Mouse (Mus musculus) common myeloid progenitor, adult 5-6 weeks (primary cell): ENCODE data around the gene Cnnm2. TPM values are rescaled to one million over a fixed set of nuclear protein-coding genes. Genes with fewer than 3 reads are reported as not detected.
"Not testable (repeated sequence)": the region's sequence is repeated elsewhere in the genome, so short reads cannot be mapped to it uniquely, and the experiment has no call there.

ENCODE experiments used
- ATAC-seq: replicated peaks from 2 replicates; pipeline ENCODE4 v1.8.0; 2016; ENCODE audit warnings: low read depth, mild to moderate bottlenecking, moderate TSS enrichment, inconsistent platforms; ENCODE audit not compliant: poor library complexity, severe bottlenecking
- total RNA-seq: library from RNA; stranded (forward); fragments of 200-1000, 187-1606 nt; gene quantifications from 2 replicates; pipeline ENCODE4 v1.2.3, GENCODE M21; 2017

The Cnnm2 gene
- 9.0 and 10.7 TPM in 2 replicates for total RNA-seq

- ATAC-seq: peak; percentile 87
Measured at GRCm38 (mm10) chr19:46761247-46761946, at the start of gene Cnnm2. Cnnm2 (plus strand) TSS chr19:46761596.

- ATAC-seq: no peak
Measured at GRCm38 (mm10) chr19:46714234-46714633, 47.2 kb upstream of the Cnnm2 start.

DNA sequence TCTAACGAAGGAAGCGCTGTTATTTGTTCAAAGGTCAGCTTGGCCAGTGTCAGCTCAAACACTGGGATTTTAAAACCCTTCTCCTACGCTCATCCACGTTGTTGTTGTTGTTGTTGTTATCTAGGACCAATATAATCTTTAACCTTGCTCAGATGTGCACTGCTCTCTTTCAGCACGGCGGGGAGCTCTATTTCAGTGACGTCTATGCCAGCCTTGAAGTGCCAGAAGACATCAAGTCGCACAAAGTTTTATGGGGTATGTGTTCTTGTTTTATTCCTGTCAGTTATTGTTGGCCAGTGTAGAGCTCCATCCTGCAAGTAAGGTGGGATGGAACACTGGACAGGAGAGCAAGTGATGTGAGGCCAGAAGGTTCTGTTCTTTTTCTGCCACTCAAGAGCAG lies 46.4 kb upstream of the Cnnm2 start:
- ATAC-seq: no peak

GRCm38 (mm10) chr19:46718150-46718549 lies 43.2 kb upstream of the Cnnm2 start:
- no peak for ATAC-seq

GRCm38 (mm10) chr19:46724411-46724810 lies 37.0 kb upstream of the Cnnm2 start:
- no peak for ATAC-seq

- no peak for ATAC-seq
Measured at GRCm38 (mm10) chr19:46726142-46726541, 35.3 kb upstream of the Cnnm2 start.

- ATAC-seq: no peak
Measured at GRCm38 (mm10) chr19:46727140-46727736, 34.2 kb upstream of the Cnnm2 start.

GRCm38 (mm10) chr19:46727945-46728540 lies 33.4 kb upstream of the Cnnm2 start:
- ATAC-seq: peak; percentile 65

DNA sequence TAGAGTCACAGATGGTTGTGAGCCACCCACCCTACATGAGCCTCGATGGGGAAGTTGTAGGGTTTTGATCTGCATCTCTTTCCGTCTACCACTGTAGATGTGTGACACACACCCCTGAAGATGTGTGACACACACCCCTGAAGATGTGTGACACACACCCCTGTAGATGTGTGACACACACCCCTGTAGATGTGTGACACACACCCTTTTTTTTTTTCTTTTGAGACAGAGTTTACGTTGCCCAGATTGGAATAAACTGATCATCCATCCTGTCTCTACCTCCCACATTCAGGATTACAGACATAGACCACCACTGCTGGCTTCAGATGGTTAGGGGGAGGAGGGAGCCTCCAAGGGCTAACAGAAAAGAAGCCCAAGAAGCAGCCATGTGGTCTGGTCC lies 32.5 kb upstream of the Cnnm2 start:
- no peak for ATAC-seq

DNA sequence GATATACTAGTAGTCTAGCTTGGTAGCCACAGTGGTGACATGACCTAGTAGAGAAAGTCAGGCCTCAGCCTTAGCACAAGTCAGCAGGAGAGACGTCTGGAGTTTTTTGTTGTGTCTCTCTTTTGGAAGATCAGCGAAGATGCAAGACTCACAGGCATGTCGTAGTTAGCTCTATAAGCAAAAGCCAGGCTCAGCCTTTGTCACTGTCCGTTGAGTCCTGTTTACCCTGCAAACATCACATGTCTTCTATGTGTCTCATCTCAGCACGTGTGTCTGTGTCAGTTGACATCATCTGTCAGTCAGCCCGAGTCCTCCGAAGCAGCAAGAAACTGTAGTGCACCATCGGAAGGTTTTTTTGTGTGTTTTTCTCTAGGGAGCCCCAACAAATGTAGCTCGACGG lies 30.0 kb upstream of the Cnnm2 start:
- ATAC-seq: no peak

- not testable (repeated sequence) for ATAC-seq
Measured at GRCm38 (mm10) chr19:46732673-46733072, 28.7 kb upstream of the Cnnm2 start.

- ATAC-seq: no peak
Measured at GRCm38 (mm10) chr19:46733626-46734025, 27.8 kb upstream of the Cnnm2 start.

DNA sequence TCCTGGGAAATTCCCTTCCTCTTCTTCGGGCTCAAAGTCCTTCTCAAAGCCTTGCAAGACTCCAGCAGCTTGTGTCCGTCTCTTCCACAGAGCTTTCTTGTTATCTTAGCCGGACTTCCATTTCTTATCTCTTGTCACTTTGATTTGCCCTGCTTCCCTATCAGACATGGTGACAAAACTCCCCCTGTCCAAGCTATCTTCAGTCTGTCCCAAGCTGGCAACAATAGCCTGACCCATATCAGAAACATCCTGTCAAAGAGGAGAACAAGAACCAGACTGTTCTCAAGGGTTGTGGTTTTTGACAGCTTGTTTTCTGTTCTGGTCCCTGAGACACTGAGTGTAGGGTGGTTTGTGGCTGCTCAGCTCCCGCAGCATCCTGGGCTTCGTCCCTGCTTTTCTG lies 26.2 kb upstream of the Cnnm2 start:
- no peak for ATAC-seq

DNA sequence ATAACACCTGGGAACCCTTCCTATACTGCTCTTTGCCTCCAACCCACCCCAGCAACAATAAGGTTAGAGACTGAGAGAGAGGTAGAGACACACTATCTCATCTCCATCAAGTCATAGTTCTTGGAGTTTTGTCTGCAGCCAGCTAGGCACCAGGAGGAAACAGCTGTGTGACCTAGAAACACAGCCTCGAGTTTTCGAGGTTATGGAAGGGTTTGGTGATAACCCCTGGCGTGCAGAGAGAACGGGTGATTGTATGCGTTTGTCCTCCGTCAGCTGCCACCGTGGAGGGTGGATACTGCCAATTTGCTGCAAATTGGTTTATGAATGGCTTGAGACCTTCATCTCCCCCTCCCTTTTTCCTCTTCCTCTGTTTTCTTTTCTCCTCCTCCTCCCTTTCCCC lies 24.3 kb upstream of the Cnnm2 start:
- ATAC-seq: no peak

- ATAC-seq: peak; percentile 83
Measured at GRCm38 (mm10) chr19:46740341-46741008, 20.9 kb upstream of the Cnnm2 start.

DNA sequence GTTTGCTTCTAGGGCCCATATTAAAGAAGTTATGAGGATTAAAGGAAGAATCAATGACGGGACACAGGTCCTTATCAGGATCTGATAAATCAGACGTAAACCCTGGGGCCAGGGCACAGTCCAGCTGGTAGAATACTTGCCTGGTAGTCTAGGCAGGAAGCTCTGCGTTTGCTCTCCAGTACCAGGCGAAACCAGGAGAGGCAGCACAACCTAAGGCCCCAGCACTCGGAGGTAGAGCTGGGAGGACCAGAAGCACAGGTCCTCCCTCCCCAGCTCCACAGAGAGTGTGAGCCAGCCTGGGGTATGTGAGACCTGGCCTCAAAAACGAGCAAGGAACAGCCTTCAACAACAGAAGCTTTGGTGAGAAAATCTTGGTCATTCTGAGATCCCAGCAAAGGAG lies 19.8 kb upstream of the Cnnm2 start:
- ATAC-seq: 0 out of 2 replicates have a peak, but pooled peaks have one; percentile 39

- no peak for ATAC-seq
Measured at GRCm38 (mm10) chr19:46744681-46745080, 16.7 kb upstream of the Cnnm2 start.

GRCm38 (mm10) chr19:46747799-46748198 lies 13.6 kb upstream of the Cnnm2 start:
- no peak for ATAC-seq

GRCm38 (mm10) chr19:46752235-46752634 lies 9.2 kb upstream of the Cnnm2 start:
- ATAC-seq: no peak

GRCm38 (mm10) chr19:46755066-46755465 lies 6.3 kb upstream of the Cnnm2 start:
- ATAC-seq: no peak

DNA sequence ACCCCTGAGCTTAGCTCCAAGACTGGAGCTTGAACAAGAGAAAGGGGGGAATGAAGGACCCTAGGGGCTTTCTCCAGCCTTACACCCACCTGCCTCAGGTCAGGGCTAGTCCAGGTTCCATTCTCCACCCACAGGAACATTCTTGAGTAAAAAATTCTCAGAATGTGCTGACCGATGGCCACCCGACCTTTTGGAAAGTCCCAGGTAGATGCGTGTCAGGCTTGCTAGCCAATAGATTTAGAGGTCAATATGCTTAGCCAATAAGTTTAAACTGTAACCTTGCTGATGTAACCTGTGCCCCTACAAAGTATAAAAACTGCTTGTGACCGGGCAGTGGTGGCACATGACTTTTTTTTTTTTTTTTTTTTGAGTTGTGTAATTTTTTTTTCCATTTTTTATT lies 5.2 kb upstream of the Cnnm2 start:
- no peak for ATAC-seq
